Mouse (Mus musculus) left cerebral cortex, adult 8-10 months (tissue): ENCODE results near the gene Ddt. TPM values are rescaled to one million over a fixed set of nuclear protein-coding genes. Genes with fewer than 3 reads are reported as not detected.
"Not testable (repeated sequence)": the region's sequence is repeated elsewhere in the genome, so short reads cannot be mapped to it uniquely, and the experiment has no call there.

Source experiments
- DNase-seq, 2 experiments: peaks; one replicate each; pipeline ENCODE4 v3.0.0; 2022; ENCODE audit warnings: low spot score in 2 of 2
- total RNA-seq, 4 experiments: library from RNA; stranded (reverse); gene quantifications; 2 replicates each; pipeline ENCODE4 v1.2.4; 2022

Gene Ddt
- total RNA-seq, 4 experiments from 2014 or later = 41.6 to 58.4 (median 51.6) TPM

DNA sequence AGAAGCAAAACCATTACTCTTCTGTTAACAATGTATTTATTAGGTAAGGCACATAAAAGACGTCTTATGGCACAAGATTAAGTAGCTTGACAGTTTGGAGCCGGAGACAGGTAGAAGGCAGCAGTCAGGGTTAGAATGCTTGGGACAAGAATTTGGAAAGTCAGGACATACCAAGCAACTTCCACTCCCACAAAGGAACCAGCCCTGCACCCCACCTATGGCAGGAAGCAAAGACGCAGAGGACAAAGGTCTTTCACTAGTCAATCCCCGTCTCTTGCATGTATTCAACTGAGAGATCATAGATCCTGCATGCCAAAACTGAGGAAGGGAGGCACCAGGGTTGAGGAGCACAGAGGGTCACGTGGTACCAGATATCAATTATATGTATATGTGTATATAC lies 888 bp upstream of the Ddt start:
- no peak for DNase-seq

DNA sequence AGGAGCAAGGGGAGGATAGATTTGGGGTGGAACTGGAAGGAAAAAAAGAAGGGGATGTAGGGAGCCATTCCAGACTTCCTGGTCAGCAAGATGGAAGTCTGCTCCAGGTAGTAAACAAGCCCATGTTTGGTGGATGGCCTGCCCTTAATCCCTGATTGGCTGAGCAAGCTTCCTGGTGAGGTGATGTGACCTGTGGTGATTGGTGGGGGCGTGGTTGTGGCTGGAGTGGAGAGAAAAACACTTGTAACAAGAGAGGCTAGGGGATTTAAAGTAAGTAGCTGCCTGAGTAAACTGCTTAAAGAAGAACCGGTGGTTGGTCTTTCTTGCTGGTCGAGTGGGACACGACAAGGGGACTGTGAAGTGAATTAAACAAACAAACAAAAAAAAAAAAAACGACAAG lies 5.5 kb downstream of the Ddt start:
- not testable (repeated sequence) for DNase-seq

DNA sequence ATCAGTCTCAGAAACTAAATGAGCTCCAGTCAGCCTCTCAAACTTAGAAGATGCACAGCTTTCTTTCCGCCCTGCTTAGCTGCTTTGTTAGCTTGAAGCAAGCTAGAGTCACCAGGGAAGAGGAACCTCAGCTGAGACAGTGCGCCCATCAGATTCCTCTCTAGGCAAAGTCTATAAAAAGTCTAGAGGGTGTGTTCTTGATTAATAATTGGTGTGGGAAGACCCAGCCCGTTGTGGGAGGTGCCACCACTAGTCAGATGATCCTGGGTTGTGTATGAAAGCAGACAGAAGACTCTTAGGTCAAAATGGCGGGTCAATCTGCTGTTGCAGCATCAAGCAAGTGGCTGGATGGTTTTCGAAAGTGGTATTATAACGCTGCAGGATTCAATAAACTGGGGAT lies 6.4 kb downstream of the Ddt start:
- no peak for DNase-seq

DNA sequence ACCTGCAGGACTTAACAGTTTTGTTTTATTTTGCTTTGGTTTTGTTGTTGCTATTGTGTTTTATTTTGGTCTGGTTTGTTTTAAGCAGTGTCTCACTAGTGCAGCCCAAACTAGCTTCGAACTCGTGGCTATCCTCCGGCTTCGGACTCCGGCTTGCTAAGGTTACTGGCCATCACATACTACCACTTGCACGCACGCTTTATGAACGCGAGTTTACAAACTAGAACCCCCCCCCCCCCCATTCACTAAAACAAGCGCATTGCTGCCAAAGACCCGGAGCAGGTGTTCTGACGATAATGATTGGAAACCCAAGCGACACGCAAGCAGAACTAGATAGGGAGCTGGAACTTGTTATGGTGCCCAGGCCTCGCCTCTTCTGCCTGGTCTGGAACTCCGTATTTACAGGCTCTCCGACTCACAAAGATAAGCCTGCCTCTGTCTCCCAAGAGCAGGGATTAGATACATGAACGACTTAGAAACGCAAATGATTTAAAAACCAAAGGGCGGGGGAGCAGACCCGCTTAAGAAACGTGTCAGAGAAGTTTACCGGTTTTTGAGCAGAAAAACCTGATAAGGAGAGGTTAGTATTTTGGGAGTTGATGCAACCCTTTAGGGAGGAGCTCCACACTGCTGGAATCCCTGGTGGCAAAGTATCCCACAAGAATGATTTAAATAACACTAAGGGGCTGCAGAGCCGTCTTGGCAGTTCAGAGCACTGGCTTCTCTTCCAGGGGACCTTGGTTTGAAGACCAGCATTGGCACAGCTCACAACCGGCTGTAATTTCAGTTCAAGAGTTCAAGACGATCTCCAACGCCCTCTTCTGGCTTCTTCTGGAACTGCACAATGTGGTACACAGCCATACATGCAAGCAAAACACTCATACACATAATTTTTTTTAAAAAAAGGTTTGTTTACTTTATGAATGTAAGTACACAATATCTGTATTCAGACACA lies 8.4 kb downstream of the Ddt start:
- DNase-seq = no peak

DNA sequence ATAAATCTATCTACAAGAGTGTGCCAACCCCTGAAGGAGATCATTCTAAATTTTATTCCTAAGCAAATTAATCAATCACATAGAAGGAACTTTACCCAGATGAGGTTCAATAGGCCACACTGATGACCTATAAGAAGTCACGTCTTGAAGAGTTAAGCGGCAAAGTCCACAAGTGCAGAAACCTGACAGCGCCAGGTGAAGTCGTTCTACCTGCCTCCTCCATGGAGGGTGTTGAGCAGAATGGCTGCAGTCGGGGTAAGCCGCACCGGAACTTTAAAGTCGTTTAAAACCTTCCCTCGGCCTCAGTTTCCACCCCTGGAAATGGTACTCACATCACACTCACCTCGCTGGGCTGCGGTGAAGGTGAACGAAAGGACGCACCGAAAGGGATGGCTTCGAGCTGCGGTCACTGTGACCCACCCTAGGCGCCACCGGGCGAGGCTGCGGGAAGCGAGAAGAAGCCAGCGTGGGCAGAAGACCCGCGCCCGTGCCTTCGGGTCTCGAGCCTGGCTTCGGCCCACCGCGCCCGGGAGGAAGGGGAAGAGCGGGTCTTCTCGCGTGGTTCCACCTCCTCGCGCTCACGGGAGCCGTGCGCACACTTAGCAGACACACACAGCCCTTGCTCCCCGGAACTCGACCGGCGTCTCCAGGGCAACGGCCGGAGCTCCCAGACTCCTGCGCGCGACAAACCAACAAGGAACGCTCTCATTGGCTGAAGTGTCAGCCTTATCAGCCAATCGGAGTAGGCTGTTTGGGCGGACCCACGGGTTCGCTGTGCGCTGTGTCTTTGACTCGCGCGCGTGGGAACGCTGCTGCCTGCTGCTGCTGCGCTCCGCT lies 9.3 kb downstream of the Ddt start, which contains the start of gene Cabin1:
TSS of gene Cabin1 (minus strand) at position 660 of the 837 bp plus-strand sequence.
- peak; percentile 96 to 97 for DNase-seq

DNA sequence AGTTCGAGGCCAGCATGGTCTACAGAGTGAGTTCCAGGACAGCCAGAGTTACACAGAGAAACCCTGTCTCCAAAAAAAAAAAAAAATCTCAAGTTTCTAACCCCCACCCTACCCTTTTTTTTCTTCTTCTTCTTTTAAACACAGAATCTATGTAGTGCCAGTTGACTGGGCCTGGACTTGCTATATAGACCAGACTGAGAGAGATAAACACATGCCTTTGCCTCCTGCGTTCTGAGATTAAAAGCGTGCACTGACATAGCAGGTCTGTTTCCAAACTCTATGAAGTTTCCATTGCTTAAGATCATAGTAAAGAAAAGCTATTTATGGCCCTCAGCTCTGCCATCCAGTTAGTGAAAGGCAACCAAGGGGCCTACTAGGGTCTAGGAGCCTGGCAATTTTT lies 10.8 kb downstream of the Ddt start:
- DNase-seq = no peak

DNA sequence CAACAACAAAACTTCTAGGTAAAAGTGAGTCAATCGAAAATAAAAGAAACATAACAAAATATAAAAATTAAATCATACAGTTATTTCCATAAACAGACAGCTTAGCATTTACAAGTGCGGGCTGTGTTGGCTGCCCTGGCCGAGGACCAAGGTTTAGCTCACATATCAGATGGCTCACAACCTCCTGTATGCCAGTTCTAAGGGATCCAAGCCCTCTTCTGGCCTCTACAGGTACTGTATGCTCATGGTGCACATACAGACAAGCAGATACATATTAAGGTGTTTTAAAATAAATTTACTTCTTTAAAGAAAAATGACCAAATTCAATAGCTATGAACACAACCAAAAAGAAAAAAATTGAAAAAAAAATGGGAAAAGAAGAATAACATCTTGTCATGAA lies 12.9 kb downstream of the Ddt start:
- DNase-seq = no peak

DNA sequence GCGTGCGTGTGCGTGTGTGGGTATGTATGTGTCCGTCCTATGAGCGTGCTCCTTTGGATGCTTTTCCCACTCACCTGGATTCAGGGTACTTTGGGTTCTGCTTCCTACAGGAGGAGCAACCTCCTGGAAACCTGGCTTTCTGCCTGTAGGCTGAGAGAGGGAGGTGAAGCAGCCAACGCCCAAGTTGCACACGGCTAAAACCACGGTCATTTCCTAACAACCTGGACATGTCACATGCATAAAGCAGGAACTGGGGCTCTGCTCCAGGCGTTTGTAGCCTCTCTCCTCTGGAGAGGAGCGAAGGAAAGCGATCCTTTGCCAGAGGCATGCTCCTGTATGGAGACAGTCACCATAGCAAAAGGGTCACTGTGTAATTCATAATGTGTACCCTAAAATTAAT lies 16.5 kb downstream of the Ddt start:
- DNase-seq = no peak

DNA sequence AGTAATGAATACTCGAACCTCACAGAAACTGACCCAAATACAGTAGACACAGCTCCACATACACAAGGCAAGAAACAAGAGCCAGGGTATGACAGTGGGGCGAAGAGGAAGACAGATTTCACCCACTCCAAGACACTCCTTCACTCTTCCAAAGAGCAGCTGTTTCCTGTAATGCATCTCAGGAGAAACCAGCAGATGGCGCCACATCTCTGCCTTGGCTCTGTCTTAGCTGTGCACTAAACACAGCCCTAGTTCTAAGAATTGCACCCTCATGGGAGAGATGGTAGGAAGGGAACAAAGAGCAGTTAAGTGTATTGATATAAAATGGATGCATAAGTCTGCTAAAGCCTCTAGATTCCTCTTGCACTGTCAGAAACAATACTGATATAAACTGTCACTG lies 29.2 kb downstream of the Ddt start:
- peak; percentile 47 to 77 for DNase-seq

DNA sequence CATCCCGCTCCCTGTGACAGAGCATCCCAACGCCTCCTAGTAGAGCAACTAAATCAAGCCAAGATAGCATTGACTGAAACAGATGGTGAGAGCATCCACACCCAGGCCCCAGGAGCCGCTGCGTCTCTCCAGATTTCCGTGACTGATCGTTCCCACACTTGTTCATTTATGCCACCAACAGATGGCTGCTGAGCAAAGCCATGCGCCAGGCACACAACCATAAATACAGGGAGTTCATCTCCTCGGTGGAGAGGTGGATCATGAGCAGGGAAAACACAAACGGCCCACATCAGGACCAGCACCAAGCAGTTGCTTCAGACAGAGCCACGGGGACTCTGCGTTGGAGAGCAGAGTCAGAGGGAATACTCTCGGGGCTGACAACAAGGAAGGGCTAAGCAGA lies 29.8 kb downstream of the Ddt start:
- DNase-seq = peak; percentile 32 to 84

DNA sequence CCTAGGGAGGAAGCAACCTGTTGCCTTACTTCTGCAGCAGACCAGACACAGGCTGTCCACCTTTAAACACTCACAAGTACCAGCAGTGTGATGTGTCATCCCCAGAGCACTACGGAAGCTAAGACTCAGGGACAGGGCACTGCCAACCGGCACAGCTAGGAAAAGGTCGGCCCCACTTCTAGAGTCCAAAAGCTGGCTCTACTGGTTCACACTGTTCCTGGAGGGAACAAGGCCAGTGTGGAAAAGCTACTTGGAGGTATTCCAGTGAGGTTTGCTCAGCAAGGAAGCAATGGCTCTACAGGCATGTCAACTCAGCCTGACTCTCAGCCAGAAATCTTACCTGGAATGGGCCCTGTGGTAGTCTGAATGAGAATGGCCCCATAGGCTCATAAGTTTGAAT lies 32.3 kb downstream of the Ddt start:
- DNase-seq = no peak

DNA sequence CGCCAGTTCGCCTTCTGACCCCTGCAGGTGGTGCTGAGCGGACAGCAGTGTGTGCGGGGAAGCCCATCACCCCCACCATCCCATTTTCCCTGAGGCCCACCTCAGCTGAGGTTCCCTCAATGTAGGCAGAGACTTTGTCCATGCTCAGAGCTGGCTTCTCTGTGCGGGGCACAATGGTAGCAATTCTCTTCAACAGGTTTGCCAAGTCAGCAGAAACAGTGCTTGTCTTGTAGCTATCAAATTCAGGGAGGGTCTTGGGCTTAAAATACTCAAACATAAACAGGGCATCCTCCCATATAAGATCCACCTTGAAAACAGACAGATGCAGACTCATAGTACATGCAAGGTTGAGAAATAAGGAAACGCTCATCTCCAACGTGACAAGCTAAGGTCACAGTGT lies 47.8 kb downstream of the Ddt start:
- DNase-seq = no peak

Other genes with a start within 250 kb of the Ddt start
- gene Lrrc75b, start 213.1 kb downstream of the Ddt start, total RNA-seq = 10 to 100 TPM; 10.9 to 15.5 (median 12.0) TPM
- 1 to 10 TPM; 2.3 to 5.5 (median 4.5) TPM for gene Ggt1, start 211.8 kb downstream of the Ddt start, total RNA-seq
- 1 to 10 TPM; 1.8 to 3.5 (median 2.4) TPM for gene Ggt5, start 184.1 kb downstream of the Ddt start, total RNA-seq
- gene Susd2, start 129.4 kb downstream of the Ddt start, total RNA-seq = 10 to 100 TPM in 2 of 4 experiments, 1 to 10 TPM in 2; 8.7 to 12.0 (median 10.3) TPM
- gene Cabin1, start 9.1 kb downstream of the Ddt start, total RNA-seq = 10 to 100 TPM; 61.3 to 73.2 (median 69.6) TPM
- not detected for gene Gm20441, start 7.5 kb upstream of the Ddt start, total RNA-seq
- 1 to 10 TPM; 2.6 to 5.2 (median 3.8) TPM for gene Gstt3, start 8.0 kb upstream of the Ddt start, total RNA-seq
- 10 to 100 TPM; 13.3 to 16.5 (median 15.5) TPM for gene Gstt1, start 25.2 kb upstream of the Ddt start, total RNA-seq
- not detected for gene Gstt4, start 49.1 kb upstream of the Ddt start, total RNA-seq
- 1 to 10 TPM; 4.2 to 6.2 (median 5.2) TPM for gene Gstt2, start 64.0 kb upstream of the Ddt start, total RNA-seq
- gene Mif, start 86.8 kb upstream of the Ddt start, total RNA-seq = 100 to 1,000 TPM; 528 to 550 (median 540) TPM
- gene Derl3, start 120.0 kb upstream of the Ddt start, total RNA-seq = 1 to 10 TPM; 2.2 to 3.9 (median 2.6) TPM
- 10 to 100 TPM; 85.8 to 88.5 (median 86.4) TPM for gene Smarcb1, start 148.2 kb upstream of the Ddt start, total RNA-seq
- 100 to 1,000 TPM; 356 to 427 (median 392) TPM for gene Chchd10, start 159.7 kb upstream of the Ddt start, total RNA-seq
- 1 to 10 TPM; 1.5 to 3.0 (median 1.7) TPM for gene Mmp11, start 163.1 kb upstream of the Ddt start, total RNA-seq
- gene Gm867, start 167.3 kb upstream of the Ddt start, total RNA-seq = under 1 TPM; 0.41 to 0.91 (median 0.70) TPM
- not detected for gene Vpreb3, start 169.6 kb upstream of the Ddt start, total RNA-seq
- under 1 TPM in 1 of 4 experiments, not detected in 3; 0.27 TPM for gene Gm5134, start 181.1 kb upstream of the Ddt start, total RNA-seq